Mouse (Mus musculus) right cerebral cortex, postnatal 36 days (tissue): ENCODE measurements at regions not wholly inside any gene's neighbourhood (a gene's known extent, or its start where the extent isn't known, plus 50 kb on each side); places are given as distances from the start of the nearest gene placed in this dataset.
A peak's percentile ranks its signal among the peaks of the same experiment; 100 is the strongest.

Experiments used
- DNase-seq, 2 experiments: peaks; one replicate each; pipeline ENCODE4 v3.0.0; 2022; ENCODE audit warnings: low spot score in 2 of 2, mixed read lengths in 1 of 2

- no peak for DNase-seq
Measured at GRCm38 (mm10) chr7:93795210-93795609, 715.5 kb downstream of the Fam181b start.

DNA sequence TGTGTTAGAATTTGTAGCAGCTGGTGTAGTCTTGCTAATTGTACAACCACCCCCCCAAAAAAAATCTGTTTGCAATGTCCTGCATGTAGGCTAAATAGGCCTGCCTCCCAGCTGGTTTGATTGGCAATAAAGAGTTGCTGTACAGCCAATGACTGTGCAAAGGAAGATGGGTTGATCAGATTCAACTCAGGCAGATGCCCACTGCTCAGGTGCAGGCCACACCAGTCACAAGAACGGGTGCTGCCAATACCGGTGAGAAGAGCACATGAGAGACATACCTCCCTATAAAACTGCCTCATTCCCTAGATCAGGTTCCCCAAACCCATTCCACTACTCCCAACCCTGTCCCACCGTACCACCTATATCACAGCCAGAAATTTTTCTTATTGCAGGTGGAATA lies 756.0 kb downstream of the Fam181b start:
- DNase-seq, result no peak

DNA sequence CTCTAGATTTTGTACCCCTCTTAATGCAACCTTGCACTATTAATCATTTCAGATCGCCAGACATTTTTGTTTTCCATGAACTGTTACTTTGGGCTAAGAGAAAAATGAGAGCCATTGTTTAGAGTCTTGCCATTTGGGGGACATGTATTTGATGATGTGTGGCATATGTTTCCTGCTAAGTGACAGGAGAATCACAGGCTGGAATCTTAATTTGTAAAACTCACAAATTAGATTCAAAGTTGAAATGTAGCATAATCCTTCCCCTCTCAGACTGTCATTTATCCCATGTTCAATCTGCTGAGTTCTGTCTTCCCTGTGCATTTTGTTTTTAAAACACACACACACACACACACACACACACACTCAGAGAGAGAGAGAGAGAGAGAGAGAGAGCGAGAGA lies 756.5 kb downstream of the Fam181b start:
- no peak for DNase-seq

DNA sequence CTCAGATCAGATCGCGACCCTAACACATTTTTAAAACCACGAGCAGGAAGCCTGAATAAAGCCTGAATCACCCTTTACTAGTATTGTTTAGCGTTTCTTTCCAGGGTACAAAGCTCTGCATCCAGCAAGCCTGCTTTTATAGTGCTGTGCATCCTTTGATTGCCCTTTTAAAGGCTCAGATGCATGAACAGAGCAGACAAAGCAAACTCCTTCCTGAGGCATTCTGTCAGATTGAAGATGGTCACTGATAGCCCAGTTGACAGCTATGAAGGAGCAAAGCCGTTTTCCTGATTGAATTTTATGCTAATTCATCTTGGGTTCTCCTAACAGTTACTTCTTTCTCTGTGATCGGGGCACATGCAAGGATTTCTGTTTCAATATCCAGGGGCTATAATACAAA lies 775.4 kb downstream of the Fam181b start:
- DNase-seq, result no peak

DNA sequence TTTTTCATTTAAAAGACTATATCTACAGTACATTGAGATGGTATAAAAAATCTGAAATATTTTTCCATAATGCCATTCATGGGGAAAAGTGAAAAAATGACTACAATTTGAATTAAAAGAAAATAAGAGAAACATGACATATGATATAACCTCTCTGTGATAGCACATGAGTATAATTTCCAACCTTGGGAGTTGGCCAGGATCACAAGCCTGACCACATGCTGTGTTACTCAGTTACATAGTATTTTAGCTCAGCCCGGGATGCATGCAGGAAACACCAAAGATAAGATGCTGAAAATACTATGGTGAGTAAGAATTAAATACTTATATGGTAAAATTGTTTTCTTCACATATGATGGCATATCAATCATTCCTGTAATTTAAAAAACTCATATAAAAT lies 814.0 kb downstream of the Fam181b start:
- DNase-seq, result no peak

GRCm38 (mm10) chr7:93896921-93897320 lies 817.3 kb downstream of the Fam181b start:
- no peak for DNase-seq

- no peak for DNase-seq
Measured at GRCm38 (mm10) chr7:93902770-93903169, 823.1 kb downstream of the Fam181b start.

DNA sequence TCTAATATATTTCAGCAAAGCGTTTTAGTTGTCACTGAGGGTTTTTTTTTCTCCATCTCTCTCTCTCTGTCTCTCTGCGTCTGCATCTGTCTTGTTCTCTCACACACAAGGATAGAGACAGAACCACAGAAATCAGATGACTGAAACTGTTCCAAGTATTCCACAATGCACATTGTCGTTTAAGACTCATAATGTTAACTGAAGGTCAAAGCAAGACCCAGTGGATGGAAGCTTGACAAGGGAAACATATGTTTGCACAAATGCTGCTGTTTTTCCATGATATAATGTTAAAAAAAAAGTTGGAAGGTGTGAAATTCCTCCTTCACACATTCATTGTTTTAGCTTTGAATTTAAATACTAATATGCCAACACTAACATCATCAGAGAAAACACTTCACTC lies 857.3 kb downstream of the Fam181b start:
- DNase-seq, result no peak

- no peak for DNase-seq
Measured at GRCm38 (mm10) chr7:93982103-93982502, 902.4 kb downstream of the Fam181b start.

GRCm38 (mm10) chr7:94002780-94003179 lies 923.1 kb downstream of the Fam181b start:
- DNase-seq, result no peak

GRCm38 (mm10) chr7:94042466-94043030 lies 962.9 kb downstream of the Fam181b start:
- DNase-seq, result peak; percentile 2 to 3

- no peak for DNase-seq
Measured at GRCm38 (mm10) chr7:94045428-94045827, 965.8 kb downstream of the Fam181b start.

DNA sequence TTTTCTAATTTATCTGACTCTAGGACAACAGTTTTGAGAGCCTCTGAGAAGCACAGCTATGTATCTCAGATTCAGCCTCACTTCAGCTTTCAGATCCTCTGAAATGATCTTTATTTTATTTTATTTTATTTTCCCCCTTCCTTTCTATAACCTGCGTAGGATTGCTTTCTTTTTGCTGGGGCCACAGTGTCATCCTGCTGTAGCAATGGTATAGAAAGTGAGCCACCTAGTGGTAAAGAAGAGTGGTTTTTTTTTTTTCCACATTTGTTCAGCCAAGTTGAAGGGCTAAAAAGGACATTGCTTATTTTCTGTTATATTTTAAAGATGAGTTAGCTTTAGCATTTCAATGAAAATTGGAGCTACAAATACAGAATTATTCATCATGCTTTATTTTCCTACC lies 966.4 kb downstream of the Fam181b start:
- no peak for DNase-seq

- no peak for DNase-seq
Measured at GRCm38 (mm10) chr7:94061814-94062545, 982.3 kb downstream of the Fam181b start.
